Mouse (Mus musculus): ENCODE results near the gene Xlr4c. TPM values are rescaled to one million over a fixed set of nuclear protein-coding genes. Genes with fewer than 3 reads are reported as not detected.
"Not testable (repeated sequence)": the region's sequence is repeated elsewhere in the genome, so short reads cannot be mapped to it uniquely, and the experiment has no call there.

The Xlr4c gene
- under 1 TPM; 0.66 to 0.76 TPM for total RNA-seq (2021)
- long read RNA-seq, experiment 1, partial matches to known transcripts = 0 of 1 reads
- long read RNA-seq, experiment 1, other reads (novel, unspliced or antisense) = 1 of 1 reads
- long read RNA-seq, experiment 2 = 0 reads

DNA sequence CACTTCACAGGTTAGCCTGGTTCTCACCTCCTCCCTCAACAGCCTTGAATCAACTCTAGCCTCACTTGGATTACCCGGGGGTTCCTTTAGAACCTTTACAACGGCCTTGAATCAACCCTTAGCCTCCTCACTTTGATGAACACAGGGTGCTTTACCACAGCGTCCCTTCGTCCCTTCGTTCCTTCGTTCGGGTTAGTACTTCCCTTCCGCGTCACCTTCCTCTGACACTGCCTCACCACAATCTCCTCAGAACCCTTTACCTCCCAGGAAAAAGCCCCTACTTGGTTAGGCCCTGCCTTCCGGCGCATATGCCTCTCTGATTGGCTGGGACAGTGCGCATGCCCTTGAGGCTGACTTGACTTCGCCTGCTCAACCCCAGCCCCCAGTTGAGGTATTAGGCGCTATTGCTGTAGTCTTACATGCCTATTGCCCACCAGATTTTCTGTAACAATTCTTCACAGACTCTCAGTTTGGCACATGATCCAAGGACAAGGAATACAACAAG lies at the start of gene Xlr4c:
Xlr4c (minus strand) TSS at position 310 of the 505 bp plus-strand sequence.
- DNase-seq = not testable (repeated sequence)

DNA sequence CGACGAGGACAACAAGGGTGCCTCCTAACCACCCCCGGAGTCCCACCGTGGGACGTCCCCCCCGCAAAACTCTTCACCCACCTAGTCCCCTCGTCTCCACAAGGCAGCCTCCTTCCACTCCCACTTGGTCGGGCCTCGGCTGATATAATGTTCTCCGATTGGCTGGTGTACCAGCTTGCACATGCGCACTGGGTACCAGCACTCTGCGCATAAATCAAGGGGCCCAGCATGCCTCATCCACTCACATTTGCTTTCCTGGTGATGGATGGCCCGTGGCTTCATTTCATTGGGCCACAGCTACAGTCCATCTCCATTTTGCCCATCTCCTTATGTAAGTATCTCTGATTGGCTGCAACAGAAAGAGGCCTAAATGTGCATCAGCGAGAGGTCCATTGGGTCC lies 22.3 kb upstream of the Xlr4c start, which contains the start of gene Xlr3c:
Xlr3c (minus strand) TSS at position 121 of the 400 bp plus-strand sequence.
- DNase-seq = not testable (repeated sequence)

DNA sequence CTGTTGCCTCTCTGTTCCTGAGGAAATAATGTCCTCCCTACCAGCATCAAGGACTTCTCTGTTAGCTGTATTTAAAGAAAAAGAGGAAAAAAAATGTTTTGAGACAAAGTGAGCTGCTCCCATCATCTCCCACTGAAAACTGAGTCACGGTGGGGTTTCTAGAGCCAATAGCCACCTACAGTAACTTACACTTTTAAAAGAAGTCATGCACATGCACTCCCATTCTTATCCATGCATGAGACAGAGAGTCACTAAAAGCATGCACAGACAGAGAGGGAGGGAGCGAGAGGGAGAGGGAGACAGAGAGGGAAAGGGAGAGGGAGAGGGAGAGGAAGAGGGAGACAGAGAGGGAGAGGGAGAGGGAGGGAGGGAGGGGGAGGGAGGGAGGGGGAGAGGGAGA lies 19.5 kb upstream of the Xlr4c start:
- not testable (repeated sequence) for DNase-seq

DNA sequence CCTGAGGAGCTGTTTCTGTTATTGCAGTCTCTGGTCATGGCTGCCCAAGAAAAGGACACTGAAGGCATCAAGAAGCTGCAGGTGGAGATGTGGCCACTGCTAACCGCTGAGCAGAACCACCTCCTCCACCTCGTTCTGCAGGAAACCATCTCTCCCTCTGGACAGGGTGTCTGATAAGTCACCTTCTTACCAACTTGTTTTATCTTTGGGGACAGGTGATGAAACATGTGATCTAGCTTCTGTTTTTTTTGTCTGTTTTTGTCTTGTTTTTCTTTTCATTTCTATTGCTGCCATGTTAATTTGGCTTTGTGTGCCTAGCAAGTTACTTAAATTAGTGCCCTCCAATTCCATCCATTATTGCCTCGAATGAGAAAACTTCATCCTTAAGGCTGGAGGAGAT lies 13.6 kb downstream of the Xlr4c start:
- DNase-seq = no peak

DNA sequence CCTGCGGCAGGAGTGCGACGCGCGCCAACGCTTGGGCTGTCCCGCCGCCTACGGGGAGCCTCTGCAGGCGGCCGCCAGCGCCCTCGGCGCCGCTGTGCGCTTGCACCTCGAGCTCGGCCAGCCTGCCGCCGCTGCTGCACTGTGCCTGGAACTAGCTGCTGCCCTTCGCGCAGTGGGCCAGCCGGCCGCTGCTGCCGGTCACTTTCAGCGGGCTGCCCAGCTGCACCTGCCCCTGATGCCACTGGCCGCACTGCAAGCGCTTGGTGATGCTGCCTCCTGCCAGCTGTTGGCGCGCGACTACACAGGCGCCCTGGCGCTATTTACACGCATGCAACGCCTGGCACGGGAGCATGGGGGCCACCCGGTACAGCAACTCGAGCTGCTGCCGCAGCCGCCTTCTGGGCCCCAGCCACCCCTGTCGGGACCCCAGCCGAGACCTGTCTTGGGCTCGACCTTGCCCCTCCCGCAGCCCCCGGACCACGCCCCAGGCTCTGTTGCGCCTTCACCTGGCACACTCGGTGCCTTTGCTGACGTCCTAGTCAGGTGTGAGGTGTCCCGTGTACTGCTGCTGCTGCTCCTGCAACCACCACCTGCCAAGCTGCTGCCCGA lies 14.2 kb downstream of the Xlr4c start:
- peak; percentile 64 for DNase-seq

DNA sequence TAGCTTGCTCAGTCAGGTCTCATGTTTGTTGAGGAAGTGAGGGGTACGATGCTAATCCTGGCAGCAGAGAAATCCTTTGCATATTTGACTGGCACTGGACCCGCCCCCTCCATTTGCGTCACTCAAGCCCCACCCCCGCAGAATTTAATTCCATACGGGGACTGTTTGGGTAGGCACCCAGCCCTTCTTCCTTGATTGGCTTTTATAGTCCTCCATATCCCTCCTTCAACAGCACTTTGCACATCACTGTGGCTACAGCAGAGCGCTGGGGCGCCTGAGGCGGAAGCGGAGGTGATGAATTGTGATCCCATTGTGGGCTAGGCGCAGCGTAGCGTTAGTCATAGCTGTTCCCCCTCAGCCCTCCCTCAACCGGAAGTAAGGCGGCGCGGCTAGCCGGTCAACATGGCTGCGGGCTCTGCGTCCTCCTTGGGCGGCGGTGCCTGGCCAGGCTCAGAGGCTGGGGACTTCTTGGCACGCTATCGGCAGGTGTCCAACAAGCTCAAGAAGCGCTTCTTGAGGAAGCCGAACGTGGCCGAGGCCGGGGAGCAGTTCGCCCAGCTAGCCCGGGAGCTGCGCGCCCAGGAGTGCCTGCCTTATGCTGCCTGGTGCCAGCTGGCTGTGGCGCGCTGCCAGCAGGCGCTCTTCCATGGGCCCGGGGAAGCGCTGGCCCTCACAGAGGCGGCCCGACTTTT lies 14.9 kb downstream of the Xlr4c start, which contains the start of gene F8a:
F8a (plus strand) TSS at position 378 of the 692 bp plus-strand sequence.
- DNase-seq = peak; percentile 84

DNA sequence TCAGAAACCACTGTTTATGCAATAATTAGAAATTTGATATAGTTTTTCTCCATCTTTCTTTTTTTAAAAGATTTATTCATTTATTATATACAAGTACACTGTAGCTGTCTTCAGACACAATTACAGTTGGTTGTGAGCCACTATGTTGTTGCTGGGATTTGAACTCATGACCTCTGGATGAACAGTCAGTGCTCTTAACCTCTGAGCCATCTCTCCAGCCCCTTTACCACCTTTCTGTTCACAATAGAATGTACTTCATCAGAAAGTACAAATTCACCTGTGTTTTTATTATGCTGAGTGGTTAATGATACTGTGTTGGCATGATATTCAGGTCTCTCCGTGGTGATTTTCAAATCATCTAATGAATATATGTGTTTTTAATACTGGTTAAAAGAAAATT lies 17.6 kb downstream of the Xlr4c start:
- DNase-seq = no peak

DNA sequence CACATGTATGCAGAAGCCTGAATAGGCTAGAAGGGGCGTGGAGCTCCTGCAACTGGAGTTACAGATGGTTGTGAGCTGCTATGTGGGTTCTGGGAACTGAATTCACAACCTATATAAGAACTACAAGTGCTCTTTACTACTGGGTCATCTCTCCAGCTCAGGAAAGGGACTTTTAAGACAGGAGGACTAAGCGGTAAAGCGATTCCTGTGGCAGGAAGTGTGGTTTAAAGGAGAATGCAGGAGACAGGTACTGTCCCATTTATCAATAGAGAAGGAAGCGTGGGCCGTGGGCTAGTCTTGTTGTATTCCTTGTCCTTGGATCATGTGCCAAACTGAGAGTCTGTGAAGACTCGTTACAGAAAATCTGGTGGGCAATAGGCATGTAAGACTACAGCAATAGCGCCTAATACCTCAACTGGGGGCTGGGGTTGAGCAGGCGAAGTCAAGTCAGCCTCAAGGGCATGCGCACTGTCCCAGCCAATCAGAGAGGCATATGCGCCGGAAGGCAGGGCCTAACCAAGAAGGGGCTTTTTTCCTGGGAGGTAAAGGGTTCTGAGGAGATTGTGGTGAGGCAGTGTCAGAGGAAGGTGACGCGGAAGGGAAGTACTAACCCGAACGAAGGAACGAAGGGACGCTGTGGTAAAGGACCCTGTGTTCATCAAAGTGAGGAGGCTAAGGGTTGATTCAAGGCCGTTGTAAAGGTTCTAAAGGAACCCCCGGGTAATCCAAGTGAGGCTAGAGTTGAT lies 28.9 kb downstream of the Xlr4c start, which contains the start of gene Xlr4b:
Xlr4b (plus strand) TSS at position 515 of the 746 bp plus-strand sequence.
- not testable (repeated sequence) for DNase-seq

DNA sequence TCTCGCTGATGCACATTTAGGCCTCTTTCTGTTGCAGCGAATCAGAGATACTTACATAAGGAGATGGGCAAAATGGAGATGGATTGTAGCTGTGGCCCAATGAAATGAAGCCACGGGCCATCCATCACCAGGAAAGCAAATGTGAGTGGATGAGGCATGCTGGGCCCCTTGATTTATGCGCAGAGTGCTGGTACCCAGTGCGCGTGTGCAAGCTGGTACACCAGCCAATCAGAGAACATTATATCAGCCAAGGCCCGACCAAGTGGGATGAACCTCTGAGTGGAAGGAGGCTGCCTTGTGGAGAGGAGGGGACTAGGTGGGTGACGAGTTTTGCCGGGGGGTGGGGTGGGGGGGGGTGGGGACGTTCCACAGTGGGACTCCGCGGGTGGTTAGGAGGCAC lies 51.0 kb downstream of the Xlr4c start, which contains the start of gene Xlr3b:
Xlr3b (plus strand) TSS at position 274 of the 400 bp plus-strand sequence.
- peak; percentile 23 for DNase-seq

Other genes with a start within 250 kb of the Xlr4c start
- gene Pnma5, start 206.0 kb downstream of the Xlr4c start, total RNA-seq (2021) = under 1 TPM; 0.12 to 0.18 TPM
- under 1 TPM; 0.27 to 0.76 TPM for gene Pnma3, start 178.3 kb downstream of the Xlr4c start, total RNA-seq (2021)
- gene Xlr4a, start 160.7 kb downstream of the Xlr4c start, total RNA-seq (2021) = 1 to 10 TPM in 1 of 2 experiments, under 1 TPM in 1; 0.85 to 1.1 TPM
- gene Xlr3a, start 146.0 kb downstream of the Xlr4c start, total RNA-seq (2021) = 1 to 10 TPM; 1.2 to 2.8 TPM
- under 1 TPM; 0.51 to 0.76 TPM for gene Gm14685, start 126.1 kb downstream of the Xlr4c start, total RNA-seq (2021)
- not detected for gene Xlr5b, start 94.3 kb downstream of the Xlr4c start, total RNA-seq (2021)
- gene DXBay18, start 93.7 kb downstream of the Xlr4c start, total RNA-seq (2021) = not detected
- gene Spin2d, start 66.1 kb downstream of the Xlr4c start, total RNA-seq (2021) = not detected
- 1 to 10 TPM; 4.6 to 7.8 TPM for gene Xlr3b, start 50.9 kb downstream of the Xlr4c start, total RNA-seq (2021)
- under 1 TPM in 1 of 2 experiments, not detected in 1; 0.60 TPM for gene Xlr4b, start 28.8 kb downstream of the Xlr4c start, total RNA-seq (2021)
- 1 to 10 TPM; 7.3 to 7.8 TPM for gene F8a, start 14.8 kb downstream of the Xlr4c start, total RNA-seq (2021)
- gene Xlr3c, start 22.3 kb upstream of the Xlr4c start, total RNA-seq (2021) = not detected
- gene Xlr5a, start 49.8 kb upstream of the Xlr4c start, total RNA-seq (2021) = under 1 TPM; 0.24 to 0.33 TPM
- gene Xlr5c, start 49.8 kb upstream of the Xlr4c start, total RNA-seq (2021) = under 1 TPM; 0.45 to 0.69 TPM
- gene Gm45015, start 93.7 kb upstream of the Xlr4c start, total RNA-seq (2021) = not detected
- gene Zfp275, start 99.5 kb upstream of the Xlr4c start, total RNA-seq (2021) = 10 to 100 TPM; 15.3 to 18.7 TPM
- gene Gm18336, start 155.6 kb upstream of the Xlr4c start, total RNA-seq (2021) = not detected
- under 1 TPM; 0.15 TPM for gene Zfp92, start 168.0 kb upstream of the Xlr4c start, total RNA-seq (2021)
- not detected for gene Trex2, start 192.2 kb upstream of the Xlr4c start, total RNA-seq (2021)
- gene Haus7, start 215.9 kb upstream of the Xlr4c start, total RNA-seq (2021) = 10 to 100 TPM; 24.3 to 34.8 TPM
- 100 to 1,000 TPM; 207 to 268 TPM for gene Bgn, start 240.5 kb upstream of the Xlr4c start, total RNA-seq (2021)